Mouse (Mus musculus) myocyte (in vitro differentiated cells): ENCODE measurements at regions not wholly inside any gene's neighbourhood (a gene's known extent, or its start where the extent isn't known, plus 50 kb on each side); places are given as distances from the start of the nearest gene placed in this dataset.

Experiments used
- H3K27me3 ChIP-seq: one replicate; pipeline ENCODE4 v1.6.1; 2011; ENCODE audit not compliant: control insufficient read depth, insufficient read depth, insufficient read length
- H3K36me3 ChIP-seq: one replicate; pipeline ENCODE4 v1.6.1; 2011; ENCODE audit not compliant: control insufficient read depth, insufficient read depth
- H3K4me2 ChIP-seq: one replicate; pipeline ENCODE4 v1.6.1; 2011; ENCODE audit warnings: low read depth, control low read depth
- H3K4me3 ChIP-seq: one replicate; pipeline ENCODE4 v1.5.1; 2011; ENCODE audit warnings: mild to moderate bottlenecking, control low read depth, moderate library complexity
- H3K79me2 ChIP-seq: one replicate; pipeline ENCODE4 v1.6.1; 2011; ENCODE audit not compliant: control insufficient read depth, insufficient read depth
- H3ac ChIP-seq: one replicate; pipeline ENCODE4 v1.6.1; 2011; ENCODE audit not compliant: control insufficient read depth, insufficient read length
- CEBPB ChIP-seq: IDR thresholded peaks from 2 replicates; pipeline ENCODE4 v1.6.1; 2011; ENCODE audit warnings: mild to moderate bottlenecking, moderate library complexity; ENCODE audit not compliant: poor library complexity, insufficient read depth, severe bottlenecking
- E2F4 ChIP-seq: IDR thresholded peaks from one replicate; pipeline ENCODE4 v1.6.1; 2011; ENCODE audit warnings: mild to moderate bottlenecking, control low read depth, moderate library complexity; ENCODE audit not compliant: insufficient read depth
- MAX ChIP-seq: IDR thresholded peaks from one replicate; pipeline ENCODE4 v1.6.1; 2011; ENCODE audit warnings: low read depth, mild to moderate bottlenecking, control low read depth
- MYOD1 ChIP-seq, 3 experiments: IDR thresholded peaks; one replicate each; pipeline ENCODE4 v1.6.1; 2011; ENCODE audit warnings: control low read depth in 2 of 3, low read depth in 2 of 3, mild to moderate bottlenecking in 2 of 3, moderate library complexity in 1 of 3; ENCODE audit not compliant: insufficient read length in 2 of 3, control insufficient read depth in 1 of 3
- MYOG ChIP-seq, 3 experiments: IDR thresholded peaks; one replicate each; pipeline ENCODE4 v1.6.1; 2011; ENCODE audit warnings: control low read depth in 2 of 3, low read depth in 2 of 3, mild to moderate bottlenecking in 2 of 3; ENCODE audit not compliant: insufficient read length in 2 of 3, control insufficient read depth in 1 of 3, insufficient read depth in 1 of 3
- POLR2A ChIP-seq: IDR thresholded peaks from one replicate; pipeline ENCODE4 v1.6.1; 2011; ENCODE audit warnings: low read depth, mild to moderate bottlenecking, control low read depth, moderate library complexity; ENCODE audit not compliant: insufficient read length
- POLR2AphosphoS2 ChIP-seq: IDR thresholded peaks from one replicate; pipeline ENCODE4 v1.6.1; 2011; ENCODE audit warnings: low read depth, control low read depth; ENCODE audit not compliant: insufficient read length
- REST ChIP-seq: IDR thresholded peaks from one replicate; pipeline ENCODE4 v1.6.1; 2011; ENCODE audit warnings: mild to moderate bottlenecking, control low read depth, moderate library complexity; ENCODE audit not compliant: insufficient read depth, insufficient read length
- SRF ChIP-seq: IDR thresholded peaks from one replicate; pipeline ENCODE4 v1.6.1; 2011; ENCODE audit warnings: low read depth; ENCODE audit not compliant: control insufficient read depth, insufficient read length
- TCF12 ChIP-seq: IDR thresholded peaks from one replicate; pipeline ENCODE4 v1.6.1; 2011; ENCODE audit warnings: mild to moderate bottlenecking, control low read depth; ENCODE audit not compliant: poor library complexity, insufficient read depth, severe bottlenecking
- TCF3 ChIP-seq: IDR thresholded peaks from one replicate; pipeline ENCODE4 v1.6.1; 2011; ENCODE audit warnings: low read depth, control low read depth; ENCODE audit not compliant: insufficient read length
- USF1 ChIP-seq: IDR thresholded peaks from one replicate; pipeline ENCODE4 v1.6.1; 2011; ENCODE audit warnings: low read depth, mild to moderate bottlenecking, control low read depth, moderate library complexity

DNA sequence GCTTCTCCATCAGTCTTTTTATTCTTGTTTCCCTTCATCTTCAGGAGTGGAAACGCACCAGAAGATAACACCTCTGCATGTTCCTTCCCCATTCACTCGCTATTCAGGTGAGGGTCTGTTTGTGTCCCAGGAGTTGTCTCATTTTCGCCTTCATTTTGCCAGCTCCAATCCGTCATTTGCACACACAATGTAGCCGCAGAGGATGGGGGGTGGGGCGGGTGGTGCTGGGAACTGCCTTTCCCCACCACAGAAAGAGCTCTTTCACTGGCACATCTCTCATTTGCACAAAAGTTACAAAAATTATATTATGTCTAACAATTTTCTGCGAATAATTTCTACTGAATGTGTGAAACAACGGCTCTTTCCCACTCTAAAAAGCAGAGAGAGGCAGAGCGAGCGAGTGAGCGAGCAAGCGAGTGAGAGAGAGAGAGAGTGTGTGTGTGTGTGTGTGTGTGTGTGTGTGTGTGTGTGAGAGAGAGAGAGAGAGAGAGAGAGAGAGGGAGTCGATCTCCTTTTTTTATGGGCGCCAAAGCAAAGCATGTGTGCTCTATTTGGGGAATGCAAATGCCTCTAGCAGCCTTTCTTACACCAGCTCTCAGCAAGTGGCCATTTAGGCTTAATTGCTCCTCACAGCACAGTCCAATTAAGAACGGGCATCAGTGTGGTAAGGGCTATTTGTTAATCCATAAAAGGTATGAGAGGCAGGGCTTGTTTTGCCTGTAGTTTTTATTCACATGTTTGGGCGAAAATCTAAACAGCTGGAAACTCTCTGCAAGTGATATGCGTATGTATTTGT, 225.2 kb upstream of the Kif2a start:
- Histone ChIP-seq H3K27me3 (no peaks in the 10 kb centered on the region), H3K36me3 (no peaks in the 10 kb centered on the region), H3K4me3 (no peak overlapping the region), H3K79me2 (no peaks in the 10 kb centered on the region), H3ac (no peak overlapping the region), H3K4me2 (no peak overlapping the region)
- no peak for TF ChIP-seq MYOG (IDR thresholded peaks at IDR 0.05; ENCODE audit: control insufficient read depth in 1 of 3, insufficient read depth in 1 of 3, insufficient read length in 2 of 3, low read depth in 2 of 3)
- no peak for TF ChIP-seq TCF12
- TF ChIP-seq CEBPB, result no peak

GRCm38 (mm10) chr13:107244173-107244572, 222.2 kb upstream of the Kif2a start:
- Histone ChIP-seq H3K79me2 (no peaks in the 10 kb centered on the region), H3K27me3 (no peaks in the 10 kb centered on the region), H3K36me3 (no peaks in the 10 kb centered on the region), H3K4me2 (no peak overlapping the region), H3ac (no peak overlapping the region), H3K4me3 (no peak overlapping the region)
- TF ChIP-seq TCF3, result no peak
- TF ChIP-seq MYOD1 (IDR thresholded peaks at IDR 0.05; ENCODE audit: control insufficient read depth in 1 of 3, insufficient read length in 2 of 3, low read depth in 2 of 3), result no peak

DNA sequence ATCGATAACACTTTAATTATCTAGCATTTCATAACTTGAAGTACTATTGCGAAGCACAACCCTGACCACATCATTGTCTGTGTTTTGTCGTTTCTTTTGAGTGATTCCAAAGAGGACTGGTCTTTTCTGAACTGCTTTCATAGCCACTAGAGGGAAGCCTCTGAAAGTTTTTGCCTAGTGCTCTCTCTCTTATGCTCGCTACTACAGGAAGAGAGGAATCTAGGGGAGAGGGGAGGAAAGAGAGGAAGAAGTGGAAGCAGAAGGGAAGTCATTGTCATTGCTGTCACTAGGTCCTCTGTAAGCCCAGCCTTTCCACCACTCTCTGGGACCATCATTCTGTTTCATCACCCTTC, 217.1 kb upstream of the Kif2a start:
- no peaks in the 10 kb centered on the region for H3K79me2 ChIP-seq
- H3ac ChIP-seq, result no peak overlapping the region
- no peaks in the 10 kb centered on the region for H3K27me3 ChIP-seq
- no peaks in the 10 kb centered on the region for H3K36me3 ChIP-seq
- TF ChIP-seq POLR2A (no peak), MAX (no peak), CEBPB (no peak), MYOD1 (IDR thresholded peaks at IDR 0.05; ENCODE audit: control insufficient read depth in 1 of 3, insufficient read length in 2 of 3, low read depth in 2 of 3) (no peak), USF1 (no peak), REST (no peak)
- no peak overlapping the region for H3K4me3 ChIP-seq
- H3K4me2 ChIP-seq, result no peak overlapping the region

- H3K36me3 ChIP-seq, result no peaks in the 10 kb centered on the region
- H3K4me3 ChIP-seq, result no peak overlapping the region
- H3K4me2 ChIP-seq, result no peak overlapping the region
- no peaks in the 10 kb centered on the region for H3K79me2 ChIP-seq
- H3ac ChIP-seq, result no peak overlapping the region
- H3K27me3 ChIP-seq, result no peaks in the 10 kb centered on the region
- TF ChIP-seq USF1 (no peak), TCF12 (no peak), MYOD1 (IDR thresholded peaks at IDR 0.05; ENCODE audit: control insufficient read depth in 1 of 3, insufficient read length in 2 of 3, low read depth in 2 of 3) (no peak), MAX (no peak), REST (no peak), CEBPB (no peak), POLR2A (no peak), E2F4 (no peak), TCF3 (no peak), SRF (no peak), POLR2AphosphoS2 (no peak), MYOG (IDR thresholded peaks at IDR 0.05; ENCODE audit: control insufficient read depth in 1 of 3, insufficient read depth in 1 of 3, insufficient read length in 2 of 3, low read depth in 2 of 3) (no peak)
Measured at GRCm38 (mm10) chr13:107238364-107239034, 216.6 kb upstream of the Kif2a start.

DNA sequence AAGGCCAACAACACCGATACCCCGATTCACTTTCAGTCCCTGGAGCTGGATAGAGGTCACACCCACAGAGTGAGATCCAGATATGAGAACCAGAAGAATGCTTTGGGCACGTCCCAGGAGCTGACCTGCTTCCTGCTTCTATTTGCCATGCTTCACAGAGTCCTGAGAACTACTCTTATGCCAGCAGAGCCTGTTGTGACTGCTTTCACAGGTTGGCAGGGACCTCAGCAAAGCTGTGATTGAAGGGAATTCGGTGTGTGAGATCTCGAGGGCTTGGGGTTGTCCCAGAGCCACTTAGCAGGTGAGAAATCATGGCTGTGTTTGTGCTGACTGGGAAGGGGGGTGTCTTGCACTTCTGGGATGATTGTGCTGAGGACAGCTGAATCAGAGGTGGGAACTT, 197.5 kb upstream of the Kif2a start:
- H3K4me2 ChIP-seq, result no peak overlapping the region
- no peaks in the 10 kb centered on the region for H3K36me3 ChIP-seq
- H3ac ChIP-seq, result no peak overlapping the region
- H3K4me3 ChIP-seq, result no peak overlapping the region
- TF ChIP-seq MYOD1 (IDR thresholded peaks at IDR 0.05; ENCODE audit: control insufficient read depth in 1 of 3, insufficient read length in 2 of 3, low read depth in 2 of 3) (no peak), REST (no peak), CEBPB (no peak), SRF (no peak), E2F4 (no peak), POLR2A (no peak), POLR2AphosphoS2 (no peak), TCF3 (no peak)
- no peaks in the 10 kb centered on the region for H3K27me3 ChIP-seq
- no peaks in the 10 kb centered on the region for H3K79me2 ChIP-seq
